Mouse (Mus musculus): ENCODE measurements at regions not wholly inside any gene's neighbourhood (a gene's known extent, or its start where the extent isn't known, plus 50 kb on each side); places are given as distances from the start of the nearest gene placed in this dataset.

- WGBS, result 78% methylated on average over 5 of the region's 5 CpGs
- DNase-seq (ENCODE audit: low read depth, low spot score), result no peak
These were observed 269.8 kb upstream of the Lrig3 start for GRCm38 (mm10) chr10:125696159-125696558.

- WGBS, result 22% methylated on average over 18 of the region's 18 CpGs
- DNase-seq (ENCODE audit: low read depth, low spot score), result peak; percentile 27
These were observed 240.8 kb upstream of the Lrig3 start for GRCm38 (mm10) chr10:125725077-125725680.

- 43% methylated on average over 7 of the region's 7 CpGs for WGBS
- no peak for DNase-seq (ENCODE audit: low read depth, low spot score)
These were observed 240.3 kb upstream of the Lrig3 start for GRCm38 (mm10) chr10:125725681-125726139.

- WGBS, result 66% methylated on average over 8 of the region's 8 CpGs
- no peak for DNase-seq (ENCODE audit: low read depth, low spot score)
These were observed 239.4 kb upstream of the Lrig3 start for GRCm38 (mm10) chr10:125726546-125726945.

GRCm38 (mm10) chr10:125735744-125736494 lies 230.0 kb upstream of the Lrig3 start:
- no peak for DNase-seq (ENCODE audit: low read depth, low spot score)
- 89% methylated on average over 4 of the region's 4 CpGs for WGBS

- no peak for DNase-seq (ENCODE audit: low read depth, low spot score)
- WGBS, result 78% methylated on average over 6 of the region's 6 CpGs
These were observed 222.8 kb upstream of the Lrig3 start for GRCm38 (mm10) chr10:125743181-125743580.

GRCm38 (mm10) chr10:125749031-125749585 lies 216.9 kb upstream of the Lrig3 start:
- DNase-seq (ENCODE audit: low read depth, low spot score), result no peak
- 58% methylated on average over 6 of the region's 6 CpGs for WGBS

- no peak for DNase-seq (ENCODE audit: low read depth, low spot score)
- WGBS, result 81% methylated on average over 10 of the region's 10 CpGs
These were observed 213.3 kb upstream of the Lrig3 start for GRCm38 (mm10) chr10:125752506-125753218.

GRCm38 (mm10) chr10:125759171-125759570 lies 206.8 kb upstream of the Lrig3 start:
- 94% methylated on average over 3 of the region's 3 CpGs for WGBS
- DNase-seq (ENCODE audit: low read depth, low spot score), result no peak

GRCm38 (mm10) chr10:125762367-125763068 lies 203.4 kb upstream of the Lrig3 start:
- 91% methylated on average over 16 of the region's 16 CpGs for WGBS
- DNase-seq (ENCODE audit: low read depth, low spot score), result no peak

GRCm38 (mm10) chr10:125764402-125765102 lies 201.4 kb upstream of the Lrig3 start:
- DNase-seq (ENCODE audit: low read depth, low spot score), result no peak
- 51% methylated on average over 10 of the region's 10 CpGs for WGBS

- DNase-seq (ENCODE audit: low read depth, low spot score), result no peak
- WGBS, result 70% methylated on average over 10 of the region's 10 CpGs
These were observed 200.7 kb upstream of the Lrig3 start for GRCm38 (mm10) chr10:125765103-125765820.

GRCm38 (mm10) chr10:125768281-125768680 lies 197.7 kb upstream of the Lrig3 start:
- 71% methylated on average over 3 of the region's 3 CpGs for WGBS
- no peak for DNase-seq (ENCODE audit: low read depth, low spot score)

GRCm38 (mm10) chr10:125773541-125773940 lies 192.4 kb upstream of the Lrig3 start:
- WGBS, result 88% methylated on average over 7 of the region's 7 CpGs
- no peak for DNase-seq (ENCODE audit: low read depth, low spot score)

- WGBS, result 14% methylated on average over 6 of the region's 6 CpGs
- DNase-seq (ENCODE audit: low read depth, low spot score), result no peak
These were observed 183.5 kb upstream of the Lrig3 start for GRCm38 (mm10) chr10:125782486-125782885.

GRCm38 (mm10) chr10:125784896-125785295 lies 181.1 kb upstream of the Lrig3 start:
- WGBS, result 32% methylated on average over 2 of the region's 2 CpGs
- no peak for DNase-seq (ENCODE audit: low read depth, low spot score)

GRCm38 (mm10) chr10:125785448-125786196 lies 180.3 kb upstream of the Lrig3 start:
- WGBS, result 48% methylated on average over 16 of the region's 16 CpGs
- no peak for DNase-seq (ENCODE audit: low read depth, low spot score)
